27 mouse cellular contexts compared by ENCODE assay signal in genomic region chr9:59273199-59273598, GRCm38 (mm10). TPM values are rescaled to one million over a fixed set of nuclear protein-coding genes. Genes with fewer than 3 reads are reported as not detected.
DNase-seq lines count a peak whose midpoint lies in the region; ATAC-seq and TF ChIP-seq lines count a peak whose summit lies in the region.
"Had no signal": no experiment of that assay in that cellular context is flagged by ENCODE, and none has a peak within 500 bp of the region (broad histone marks: within the 10 kb centered on the region; RNA-seq: fewer than 3 reads in every experiment).

No protein-coding gene starts in this region.

- H3K4me3 ChIP-seq in left cerebral cortex, adult 2 months, result no peak overlapping the region
- H3K4me3 ChIP-seq in forebrain, embryonic 14.5 days (ENCODE audit: low read depth, low read length), result no peak overlapping the region
- H3K4me3 ChIP-seq: embryonic facial prominence, embryonic 13.5 days; erythroblast, embryonic 14.5 days; forebrain, embryonic 12.5 days; hindbrain, embryonic 13.5 days; limb, embryonic 10.5 days; megakaryocyte, embryonic 14.5 days; midbrain, embryonic 13.5 days had no signal

- H3K9ac ChIP-seq in forebrain, embryonic 14.5 days (ENCODE audit: low read length), result no peak overlapping the region
- H3K9ac ChIP-seq: embryonic facial prominence, embryonic 13.5 days; forebrain, embryonic 12.5 days; hindbrain, embryonic 13.5 days; midbrain, embryonic 13.5 days had no signal

- DNase-seq in left cerebral cortex, adult 2 months (ENCODE audit: extremely low spot score in 1 of 2, low spot score in 2 of 2), result no peak
- DNase-seq in left cerebral cortex, postnatal 36 days (ENCODE audit: low spot score in 2 of 2), result no peak
- DNase-seq in ES-CJ7 (ENCODE audit: low read depth, low spot score), result peak; percentile 74
- DNase-seq in ZHBTc4 (ENCODE audit: low read depth, low spot score), result peak; percentile 85
- no peak for DNase-seq in forebrain, embryonic 14.5 days (ENCODE audit: low spot score)
- no peak for DNase-seq in embryo, embryonic 10.5 days (ENCODE audit: low spot score)
- DNase-seq in layer of hippocampus, postnatal 10 days (ENCODE audit: low spot score in 2 of 2), result no peak
- DNase-seq: adrenal gland, postnatal 10 days; cerebellum, adult 2 months; cerebellum, postnatal 25 days; embryo, embryonic 11 days; gastrocnemius, postnatal 14 days; heart, adult 18-20 months; kidney, adult 8-10 months; kidney, postnatal 14 days; liver; lung, postnatal 14 days; right cerebral cortex, postnatal 14 days; thymus, postnatal 14 days had no signal

- no peaks in the 10 kb centered on the region for H3K9me3 ChIP-seq in forebrain, embryonic 14.5 days (replicated peaks; ENCODE audit: control insufficient read depth, low read length)
- H3K9me3 ChIP-seq: embryonic facial prominence, embryonic 13.5 days; forebrain, embryonic 12.5 days; hindbrain, embryonic 13.5 days; limb, embryonic 10.5 days; megakaryocyte, embryonic 14.5 days; midbrain, embryonic 13.5 days had no signal

- H3K27me3 ChIP-seq in forebrain, embryonic 14.5 days (replicated peaks; ENCODE audit: control insufficient read depth, insufficient read depth, low read length), result no peaks in the 10 kb centered on the region
- H3K27me3 ChIP-seq: embryonic facial prominence, embryonic 13.5 days; forebrain, embryonic 12.5 days; hindbrain, embryonic 13.5 days; midbrain, embryonic 13.5 days had no signal

- no peak overlapping the region for H3K4me2 ChIP-seq in forebrain, embryonic 14.5 days (ENCODE audit: low read length)
- H3K4me2 ChIP-seq: embryonic facial prominence, embryonic 13.5 days; forebrain, embryonic 12.5 days; hindbrain, embryonic 13.5 days; midbrain, embryonic 13.5 days had no signal

- H3K36me3 ChIP-seq in forebrain, embryonic 14.5 days (ENCODE audit: control insufficient read depth, insufficient read depth, low read length), result no peaks in the 10 kb centered on the region
- H3K36me3 ChIP-seq: embryonic facial prominence, embryonic 13.5 days; forebrain, embryonic 12.5 days; hindbrain, embryonic 13.5 days; limb, embryonic 10.5 days; midbrain, embryonic 13.5 days had no signal

- TF ChIP-seq CTCF in left cerebral cortex, adult 2 months (IDR thresholded peaks at IDR 0.05), result peak; percentile 3; the same call in 1 of the 2 replicates

- no peaks in the 10 kb centered on the region for H3K4me1 ChIP-seq in forebrain, embryonic 14.5 days (ENCODE audit: control insufficient read depth, insufficient read depth, low read length)
- H3K4me1 ChIP-seq: embryonic facial prominence, embryonic 13.5 days; megakaryocyte, embryonic 14.5 days had no signal

- no peak overlapping the region for H3K27ac ChIP-seq in left cerebral cortex, adult 2 months
- H3K27ac ChIP-seq in forebrain, embryonic 14.5 days (ENCODE audit: low read depth, low read length), result no peak overlapping the region
- H3K27ac ChIP-seq: embryonic facial prominence, embryonic 13.5 days; forebrain, embryonic 12.5 days; hindbrain, embryonic 13.5 days; limb, embryonic 10.5 days; midbrain, embryonic 13.5 days had no signal

- ATAC-seq in forebrain, embryonic 14.5 days, result no peak
- ATAC-seq: inflammation-experienced regulatory T-cells, adult 6 months; midbrain, embryonic 13.5 days had no signal

- intact Hi-C loops in left cerebral cortex, adult 2 months (cut with DNase I), result no loop called here
- intact Hi-C loops in left cerebral cortex, postnatal 36 days (cut with DNase I), result no loop called here

RNA-seq across cellular contexts. Expression of gene Adpgk, which starts 18.2 kb away (rescaled TPM):
- total RNA-seq in left cerebral cortex, adult 2 months (2021), result 10 to 100 TPM; 16.2 to 16.3 TPM
- total RNA-seq in left cerebral cortex, postnatal 36 days (2021), result 10 to 100 TPM; 14.8 to 16.2 TPM
- 21.9 and 23.6 TPM in 2 replicates for polyA plus RNA-seq in forebrain, embryonic 14.5 days (2014; fragmentation: Nextera tagmentation; extraction: Ambion mirVana)
- total RNA-seq in layer of hippocampus, postnatal 10 days (2021), result 10 to 100 TPM; 19.6 to 20.8 TPM

Comparison
In these comparisons a context has a peak if more than half of its experiments do, and no peak if none do; other contexts are left out.
1. DNase-seq: peak in ES-CJ7 (single experiment) and ZHBTc4 (single experiment); none in left cerebral cortex, adult 2 months (0 of 2), left cerebral cortex, postnatal 36 days (0 of 2), forebrain, embryonic 14.5 days (single experiment), embryo, embryonic 10.5 days (single experiment) and layer of hippocampus, postnatal 10 days (0 of 2).